Mouse (Mus musculus) liver, postnatal 0 days (tissue): ENCODE results near the gene Ap3d1.

Source experiments
- CTCF ChIP-seq: sonication (generic); IDR thresholded peaks from 2 replicates; pipeline ENCODE4 v1.5.1; 2016; ENCODE audit warnings: antibody characterized with exemption, low read depth
- EP300 ChIP-seq: IDR thresholded peaks from 2 replicates; pipeline ENCODE4 v1.6.1; 2016; ENCODE audit warnings: antibody characterized with exemption, low read depth, mild to moderate bottlenecking

- no peak for TF ChIP-seq CTCF
- TF ChIP-seq EP300, result no peak
These were observed 34.4 kb upstream of the Ap3d1 start for GRCm38 (mm10) chr10:80776358-80776869.
